Mouse (Mus musculus): Measurements from ENCODE around the gene Tgm1.

- no peak for TF ChIP-seq CTCF (IDR thresholded peaks at IDR 0.05; ENCODE audit: low read depth)
- no peak for TF ChIP-seq EP300 (optimal IDR thresholded peaks at IDR 0.05)
Measured at GRCm38 (mm10) chr14:55706051-55706600, 7.6 kb downstream of the Tgm1 start.
